Mouse (Mus musculus): ENCODE measurements around the gene Gm29609. TPM values are rescaled to one million over a fixed set of nuclear protein-coding genes. Genes with fewer than 3 reads are reported as not detected.

Gm29609 gene
- total and polyA plus RNA-seq, 2 experiments from 2014 or later, result 1.9 to 3.1 TPM

GRCm38 (mm10) chr5:31199893-31200292 is 20.2 kb upstream of the Gm29609 start:
- WGBS, result 83% methylated on average over 9 of the region's 9 CpGs

GRCm38 (mm10) chr5:31199321-31199892 is 19.7 kb upstream of the Gm29609 start:
- Histone ChIP-seq H3K27ac (ENCODE audit: low read depth, low read length) (no peak overlapping the region), H3K4me1 (ENCODE audit: insufficient read depth, low read length) (peaks cover 3% of the 10 kb centered on the region; the same call in 1 of the 2 replicates), H3K9me3 (ENCODE audit: low read length) (peaks cover 5% of the 10 kb centered on the region), H3K4me3 (ENCODE audit: low read depth, low read length) (no peak overlapping the region), H3K4me2 (ENCODE audit: low read depth, low read length, poor library complexity, severe bottlenecking) (no peak overlapping the region), H3K9ac (replicated peaks; ENCODE audit: low read length, poor library complexity, severe bottlenecking) (no peak overlapping the region), H3K27me3 (ENCODE audit: insufficient read depth, low read length) (no peaks in the 10 kb centered on the region), H3K36me3 (ENCODE audit: insufficient read depth, low read length) (peaks cover 63% of the 10 kb centered on the region)
- ATAC-seq (ENCODE audit: low FRiP score), result no peak
- no peak for TF ChIP-seq CTCF (IDR thresholded peaks at IDR 0.05)
- DNase-seq (ENCODE audit: low spot score), result no peak
- 93% methylated on average over 19 of the region's 19 CpGs for WGBS

More at GRCm38 (mm10) chr5:31199893-31200292, 20.2 kb upstream of the Gm29609 start:
- H3K4me3 ChIP-seq (ENCODE audit: low read depth, low read length), result no peak overlapping the region
- DNase-seq (ENCODE audit: low spot score) (peak; percentile 31), ATAC-seq (ENCODE audit: low FRiP score) (no peak)
- peaks cover 5% of the 10 kb centered on the region for H3K9me3 ChIP-seq (ENCODE audit: low read length)
- H3K27me3 ChIP-seq (ENCODE audit: insufficient read depth, low read length), result no peaks in the 10 kb centered on the region
- peaks cover 3% of the 10 kb centered on the region; the same call in 1 of the 2 replicates for H3K4me1 ChIP-seq (ENCODE audit: insufficient read depth, low read length)
- no peak overlapping the region for H3K4me2 ChIP-seq (ENCODE audit: low read depth, low read length, poor library complexity, severe bottlenecking)
- peaks cover 65% of the 10 kb centered on the region for H3K36me3 ChIP-seq (ENCODE audit: insufficient read depth, low read length)
- no peak overlapping the region for H3K9ac ChIP-seq (replicated peaks; ENCODE audit: low read length, poor library complexity, severe bottlenecking)
- no peak overlapping the region for H3K27ac ChIP-seq (ENCODE audit: low read depth, low read length)
- peak; percentile 48 for TF ChIP-seq CTCF (IDR thresholded peaks at IDR 0.05)

GRCm38 (mm10) chr5:31198616-31199320 is 19.1 kb upstream of the Gm29609 start:
- ATAC-seq (ENCODE audit: low FRiP score) (no peak), DNase-seq (ENCODE audit: low spot score) (no peak)
- peaks cover 5% of the 10 kb centered on the region for H3K9me3 ChIP-seq (ENCODE audit: low read length)
- peaks cover 56% of the 10 kb centered on the region for H3K36me3 ChIP-seq (ENCODE audit: insufficient read depth, low read length)
- H3K27me3 ChIP-seq (ENCODE audit: insufficient read depth, low read length), result no peaks in the 10 kb centered on the region
- no peak overlapping the region for H3K9ac ChIP-seq (replicated peaks; ENCODE audit: low read length, poor library complexity, severe bottlenecking)
- TF ChIP-seq CTCF (IDR thresholded peaks at IDR 0.05), result no peak
- WGBS, result 79% methylated on average over 5 of the region's 5 CpGs
- no peak overlapping the region for H3K4me2 ChIP-seq (ENCODE audit: low read depth, low read length, poor library complexity, severe bottlenecking)
- H3K27ac ChIP-seq (ENCODE audit: low read depth, low read length), result no peak overlapping the region
- peaks cover 3% of the 10 kb centered on the region; the same call in 1 of the 2 replicates for H3K4me1 ChIP-seq (ENCODE audit: insufficient read depth, low read length)
- H3K4me3 ChIP-seq (ENCODE audit: low read depth, low read length), result no peak overlapping the region

GRCm38 (mm10) chr5:31198170-31198569 is 18.5 kb upstream of the Gm29609 start:
- Histone ChIP-seq H3K4me3 (ENCODE audit: low read depth, low read length) (no peak overlapping the region), H3K4me1 (ENCODE audit: insufficient read depth, low read length) (peaks cover 3% of the 10 kb centered on the region; the same call in 1 of the 2 replicates), H3K27me3 (ENCODE audit: insufficient read depth, low read length) (no peaks in the 10 kb centered on the region), H3K9me3 (ENCODE audit: low read length) (peaks cover 5% of the 10 kb centered on the region), H3K9ac (replicated peaks; ENCODE audit: low read length, poor library complexity, severe bottlenecking) (no peak overlapping the region), H3K27ac (ENCODE audit: low read depth, low read length) (no peak overlapping the region), H3K4me2 (ENCODE audit: low read depth, low read length, poor library complexity, severe bottlenecking) (no peak overlapping the region), H3K36me3 (ENCODE audit: insufficient read depth, low read length) (peaks cover 56% of the 10 kb centered on the region)
- no peak for DNase-seq (ENCODE audit: low spot score)
- no peak for TF ChIP-seq CTCF (IDR thresholded peaks at IDR 0.05)
- WGBS, result 85% methylated on average over 9 of the region's 9 CpGs
- ATAC-seq (ENCODE audit: low FRiP score), result no peak

GRCm38 (mm10) chr5:31197072-31197471 is 17.4 kb upstream of the Gm29609 start:
- WGBS, result 95% methylated on average over 12 of the region's 12 CpGs
- no peak for DNase-seq (ENCODE audit: low spot score)
- Histone ChIP-seq H3K9me3 (ENCODE audit: low read length) (peaks cover 5% of the 10 kb centered on the region), H3K27me3 (ENCODE audit: insufficient read depth, low read length) (no peaks in the 10 kb centered on the region), H3K4me1 (ENCODE audit: insufficient read depth, low read length) (peaks cover 3% of the 10 kb centered on the region; the same call in 1 of the 2 replicates), H3K4me2 (ENCODE audit: low read depth, low read length, poor library complexity, severe bottlenecking) (no peak overlapping the region), H3K9ac (replicated peaks; ENCODE audit: low read length, poor library complexity, severe bottlenecking) (no peak overlapping the region), H3K4me3 (ENCODE audit: low read depth, low read length) (no peak overlapping the region), H3K27ac (ENCODE audit: low read depth, low read length) (no peak overlapping the region), H3K36me3 (ENCODE audit: insufficient read depth, low read length) (peaks cover 51% of the 10 kb centered on the region)
- no peak for TF ChIP-seq CTCF (IDR thresholded peaks at IDR 0.05)
- no peak for ATAC-seq (ENCODE audit: low FRiP score)

- DNase-seq (ENCODE audit: low spot score) (no peak), ATAC-seq (ENCODE audit: low FRiP score) (no peak)
- no peak overlapping the region for H3K27ac ChIP-seq (ENCODE audit: low read depth, low read length)
- H3K4me3 ChIP-seq (ENCODE audit: low read depth, low read length), result no peak overlapping the region
- H3K27me3 ChIP-seq (ENCODE audit: insufficient read depth, low read length), result no peaks in the 10 kb centered on the region
- H3K4me1 ChIP-seq (ENCODE audit: insufficient read depth, low read length), result peaks cover under 1% of the 10 kb centered on the region; the same call in 1 of the 2 replicates
- TF ChIP-seq CTCF (IDR thresholded peaks at IDR 0.05), result no peak
- no peak overlapping the region for H3K4me2 ChIP-seq (ENCODE audit: low read depth, low read length, poor library complexity, severe bottlenecking)
- H3K36me3 ChIP-seq (ENCODE audit: insufficient read depth, low read length), result peaks cover 54% of the 10 kb centered on the region
- H3K9ac ChIP-seq (replicated peaks; ENCODE audit: low read length, poor library complexity, severe bottlenecking), result no peak overlapping the region
- 91% methylated on average over 10 of the region's 10 CpGs for WGBS
- peaks cover 5% of the 10 kb centered on the region for H3K9me3 ChIP-seq (ENCODE audit: low read length)
Observed at GRCm38 (mm10) chr5:31196207-31196606, 16.5 kb upstream of the Gm29609 start.
